Mouse (Mus musculus) T-helper 1 cell (primary cell): Measurements from ENCODE around the gene Myoz1.

Source experiments
- in situ Hi-C: fragments of 300-600 bp; cut with MboI, MseI; formaldehyde crosslinking; loops from one replicate; pipeline ENCODE4 v1.15.1; 2025; ENCODE audit warnings: high pct_unique_total_duplicates

The Myoz1 gene

GRCm38 (mm10) chr14:20672990-20673389 lies 16.6 kb upstream of the Myoz1 start:
- in situ Hi-C loops = no loop called here

- in situ Hi-C loops = no loop called here
Measured at GRCm38 (mm10) chr14:20668154-20668810, 11.9 kb upstream of the Myoz1 start, which contains the start of gene Synpo2l. TSS of gene Synpo2l (minus strand) at chr14:20668354.

- in situ Hi-C loops = no loop called here
Measured at GRCm38 (mm10) chr14:20667469-20667868, 11.1 kb upstream of the Myoz1 start.

GRCm38 (mm10) chr14:20664436-20664835 lies 8.1 kb upstream of the Myoz1 start:
- in situ Hi-C loops = loop anchor here (5.0 kb wide), 1 partner anchor 87 kb away; no protein-coding TSS in a partner anchor

- in situ Hi-C loops = loop anchor here (5.0 kb wide), 1 partner anchor 86 kb away; no protein-coding TSS in a partner anchor
Measured at GRCm38 (mm10) chr14:20663601-20664000, 7.3 kb upstream of the Myoz1 start.

- in situ Hi-C loops = loop anchor here (5.0 kb wide), 1 partner anchor 85 kb away; no protein-coding TSS in a partner anchor
Measured at GRCm38 (mm10) chr14:20662740-20663139, 6.4 kb upstream of the Myoz1 start.

GRCm38 (mm10) chr14:20661661-20662331 lies 5.5 kb upstream of the Myoz1 start:
- in situ Hi-C loops = loop anchor here (5.0 kb wide), 1 partner anchor 84 kb away; no protein-coding TSS in a partner anchor

- in situ Hi-C loops = loop anchor here (5.0 kb wide), 1 partner anchor 84 kb away; no protein-coding TSS in a partner anchor
Measured at GRCm38 (mm10) chr14:20660827-20661660, 4.7 kb upstream of the Myoz1 start.

GRCm38 (mm10) chr14:20659687-20660086 lies 3.3 kb upstream of the Myoz1 start:
- in situ Hi-C loops = loop anchor here (5.0 kb wide), 1 partner anchor 82 kb away; no protein-coding TSS in a partner anchor

- in situ Hi-C loops = no loop called here
Measured at GRCm38 (mm10) chr14:20658902-20659301, 2.6 kb upstream of the Myoz1 start.

GRCm38 (mm10) chr14:20658326-20658725 lies 2.0 kb upstream of the Myoz1 start:
- in situ Hi-C loops = no loop called here

- in situ Hi-C loops = no loop called here
Measured at GRCm38 (mm10) chr14:20655731-20656130, 609 bp downstream of the Myoz1 start.

- in situ Hi-C loops = no loop called here
Measured at GRCm38 (mm10) chr14:20654690-20655421, 1.5 kb downstream of the Myoz1 start.

- in situ Hi-C loops = no loop called here
Measured at GRCm38 (mm10) chr14:20651722-20652256, 4.6 kb downstream of the Myoz1 start.

GRCm38 (mm10) chr14:20651000-20651399 lies 5.3 kb downstream of the Myoz1 start:
- in situ Hi-C loops = no loop called here

- in situ Hi-C loops = no loop called here
Measured at GRCm38 (mm10) chr14:20646381-20646780, 10.0 kb downstream of the Myoz1 start.

- in situ Hi-C loops = no loop called here
Measured at GRCm38 (mm10) chr14:20645547-20645946, 10.8 kb downstream of the Myoz1 start.

GRCm38 (mm10) chr14:20641438-20641875 lies 14.9 kb downstream of the Myoz1 start:
- in situ Hi-C loops = no loop called here

- in situ Hi-C loops = no loop called here
Measured at GRCm38 (mm10) chr14:20640644-20641437, 15.5 kb downstream of the Myoz1 start, which contains the start of gene Usp54. TSS of gene Usp54 (minus strand) at chr14:20641063.
